Mouse (Mus musculus) large intestine, adult 2 months (tissue): ENCODE results near the gene Prkcz. TPM values are rescaled to one million over a fixed set of nuclear protein-coding genes. Genes with fewer than 3 reads are reported as not detected.

Experiments
- DNase-seq: peaks from one replicate; pipeline ENCODE4 v3.0.0-alpha.2; 2012; ENCODE audit warnings: low read depth, low spot score
- WGBS: fragments of 180-500 bp; shearing (Covaris S2); methylation state at CpG from one replicate; pipeline ENCODE4 v1.1.7; 2018; 5-methylcytosine and 5-hydroxymethylcytosine counted together
- polyA plus RNA-seq: library from polyadenylated mRNA; depleted of rRNA; stranded (reverse); fragments of >200 nt; gene quantifications from 2 replicates; pipeline ENCODE4 v1.2.3, GENCODE M21; 2012; rRNA removed

Prkcz gene
- polyA plus RNA-seq, result 79.9 and 81.5 TPM in 2 replicates

DNA sequence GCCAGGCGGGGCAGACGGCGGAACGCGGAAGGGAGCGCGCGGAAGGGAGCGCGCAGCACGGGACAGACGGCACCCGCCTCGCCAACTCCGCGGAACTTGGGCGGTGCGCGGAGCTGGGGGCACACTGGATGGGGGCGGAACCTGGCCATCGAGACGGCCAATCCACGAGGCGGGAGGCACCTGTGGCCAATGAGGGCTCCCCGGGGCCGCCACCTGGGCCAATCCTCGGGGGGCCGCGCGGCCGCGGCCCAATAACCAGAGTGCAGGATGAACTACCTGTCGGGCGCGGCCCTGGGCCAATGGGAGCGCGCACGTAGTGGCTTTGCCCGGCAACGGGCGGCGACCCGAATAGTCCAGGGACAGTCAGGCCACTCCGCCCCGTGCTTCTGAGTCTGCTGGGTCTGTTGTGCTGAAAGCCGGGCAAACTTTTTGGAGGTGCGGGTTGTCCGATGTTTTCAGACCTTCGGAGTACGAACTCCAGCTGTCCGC lies at the start of gene Prkcz:
Prkcz (minus strand) TSS at position 59 of the 489 bp plus-strand sequence.
- WGBS, result under 1% methylated on average over 51 of the region's 51 CpGs
- peak; percentile 73 for DNase-seq

- WGBS, result 3% methylated on average over 35 of the region's 35 CpGs
- no peak for DNase-seq
Observed at GRCm38 (mm10) chr4:155409058-155409776, 48.1 kb upstream of the Prkcz start, which contains the start of gene Cfap74. TSS of gene Cfap74 (plus strand) at chr4:155409190.

DNA sequence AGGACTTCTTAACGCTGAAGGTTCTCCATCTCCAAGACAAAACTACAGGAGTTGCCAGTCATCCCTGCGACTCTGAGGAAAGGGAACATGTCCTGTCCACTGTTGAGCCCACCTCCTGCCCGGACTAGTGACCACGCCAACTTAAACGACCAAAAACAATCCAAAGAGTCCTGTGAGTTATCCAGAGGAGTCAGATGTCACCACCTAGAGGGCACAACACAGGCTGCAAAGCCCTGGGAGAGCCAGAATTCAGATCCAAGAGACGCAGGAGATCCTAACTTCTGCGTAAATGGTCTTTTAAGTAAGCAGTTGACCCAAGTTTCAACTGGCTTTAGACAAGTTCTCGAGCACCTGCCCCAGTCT lies 47.5 kb upstream of the Prkcz start:
- 6% methylated on average over 8 of the region's 8 CpGs for WGBS
- DNase-seq, result no peak

- DNase-seq, result no peak
- 38% methylated on average over 1 of the region's 1 CpGs for WGBS
Observed at GRCm38 (mm10) chr4:155402489-155402888, 41.3 kb upstream of the Prkcz start.

DNA sequence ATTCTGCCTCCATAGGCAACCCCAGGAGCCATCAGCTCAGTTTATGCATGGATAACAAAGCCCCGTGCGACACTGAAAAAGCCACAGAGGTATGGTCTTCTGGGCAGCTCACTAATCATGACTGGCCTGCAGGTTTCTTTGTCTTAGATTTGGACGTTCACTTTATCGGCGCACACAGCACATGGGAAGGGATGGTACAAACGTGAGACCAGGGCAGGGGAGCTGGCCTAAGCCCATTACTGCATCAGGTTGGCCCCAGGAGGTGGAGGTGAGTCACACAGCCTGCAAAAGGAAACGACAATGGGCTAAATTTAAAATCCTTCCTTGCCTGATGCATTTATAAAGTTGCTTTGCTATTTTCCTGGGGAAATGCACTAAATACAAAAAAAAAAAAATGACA lies 40.0 kb upstream of the Prkcz start:
- 73% methylated on average over 7 of the region's 7 CpGs for WGBS

GRCm38 (mm10) chr4:155398222-155398540 lies 37.0 kb upstream of the Prkcz start:
- DNase-seq, result no peak
- WGBS, result 2% methylated on average over 9 of the region's 9 CpGs

More for the DNA sequence above, 40.0 kb upstream of the Prkcz start:
- DNase-seq, result no peak

- under 1% methylated on average over 47 of the region's 57 CpGs for WGBS
- no peak for DNase-seq
Observed at GRCm38 (mm10) chr4:155397511-155398221, 36.5 kb upstream of the Prkcz start, which contains the start of gene Gabrd. TSS of gene Gabrd (minus strand) at chr4:155398112.

GRCm38 (mm10) chr4:155396751-155397150 lies 35.6 kb upstream of the Prkcz start:
- WGBS, result 81% methylated on average over 4 of the region's 4 CpGs
- DNase-seq, result no peak

GRCm38 (mm10) chr4:155395471-155395870 lies 34.3 kb upstream of the Prkcz start:
- WGBS, result 83% methylated on average over 5 of the region's 5 CpGs
- no peak for DNase-seq

DNA sequence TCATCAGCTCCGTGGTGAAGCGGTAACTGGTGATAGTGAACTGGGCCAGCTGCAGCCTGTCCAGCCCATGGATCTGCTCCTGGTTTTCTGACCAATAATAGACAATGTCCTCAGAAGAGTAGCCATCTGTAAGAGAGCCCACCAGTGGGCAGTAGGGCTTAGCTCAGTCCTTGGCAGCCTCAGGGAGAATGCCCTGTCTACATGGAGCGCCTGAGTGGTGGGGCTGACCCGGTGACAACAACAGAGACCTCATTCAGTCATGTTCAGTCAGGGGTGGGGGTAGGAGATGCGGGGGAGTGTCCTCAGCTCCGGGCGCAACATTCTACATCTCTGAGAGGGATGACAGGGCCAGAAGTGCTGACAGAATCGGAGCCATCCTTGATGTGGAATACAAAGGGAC lies 26.0 kb upstream of the Prkcz start:
- no peak for DNase-seq
- WGBS, result 79% methylated on average over 8 of the region's 8 CpGs

GRCm38 (mm10) chr4:155383326-155383725 lies 22.2 kb upstream of the Prkcz start:
- no peak for DNase-seq
- WGBS, result 72% methylated on average over 4 of the region's 4 CpGs

DNA sequence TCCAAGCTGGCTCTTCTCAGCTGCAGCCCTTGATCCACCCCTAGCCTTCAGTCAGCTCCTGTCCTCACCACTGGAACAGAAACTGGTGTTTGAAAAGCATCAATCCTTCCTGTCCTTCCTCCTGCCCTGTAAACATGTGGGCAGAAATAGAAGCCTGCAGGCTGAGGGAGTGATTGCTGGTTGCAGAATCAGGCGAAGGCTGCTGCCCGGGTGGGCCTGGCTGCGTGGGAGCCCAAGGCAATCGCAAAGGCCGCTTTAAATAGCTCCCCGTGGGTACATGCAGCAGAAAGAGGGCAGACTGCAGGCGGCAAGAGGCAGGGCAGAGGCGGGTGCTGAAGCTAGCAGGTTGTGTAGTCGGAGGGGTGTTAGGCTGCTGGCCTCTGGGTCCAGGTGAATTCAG lies 21.6 kb upstream of the Prkcz start:
- 40% methylated on average over 9 of the region's 9 CpGs for WGBS
- DNase-seq, result no peak

DNA sequence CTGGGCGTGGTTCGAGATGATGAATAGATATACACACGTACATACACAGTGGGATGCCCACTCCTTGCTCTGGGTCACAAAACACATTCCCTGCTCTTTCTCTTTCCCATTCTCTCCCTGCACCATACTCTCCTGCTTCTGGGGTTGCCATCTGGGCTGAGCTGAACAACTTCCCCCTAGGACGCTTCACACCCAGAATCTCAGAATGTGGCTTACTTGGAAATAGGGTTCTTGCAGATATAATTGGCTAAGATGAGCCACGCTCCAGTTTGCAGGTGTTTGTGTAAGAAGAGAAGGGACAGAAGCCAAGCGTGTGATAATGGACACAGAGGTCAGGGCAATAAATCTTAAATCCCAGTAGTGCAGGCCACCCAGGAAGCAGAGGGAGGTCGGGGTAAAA lies 20.8 kb upstream of the Prkcz start:
- WGBS, result 21% methylated on average over 7 of the region's 7 CpGs
- DNase-seq, result no peak

GRCm38 (mm10) chr4:155371797-155372735 lies 10.9 kb upstream of the Prkcz start:
- no peak for DNase-seq
- 73% methylated on average over 5 of the region's 5 CpGs for WGBS

GRCm38 (mm10) chr4:155370737-155371715 lies 9.9 kb upstream of the Prkcz start:
- WGBS, result 54% methylated on average over 15 of the region's 15 CpGs
- peak; percentile 87 for DNase-seq

GRCm38 (mm10) chr4:155368684-155369083 lies 7.5 kb upstream of the Prkcz start:
- no peak for DNase-seq
- 58% methylated on average over 12 of the region's 12 CpGs for WGBS

DNA sequence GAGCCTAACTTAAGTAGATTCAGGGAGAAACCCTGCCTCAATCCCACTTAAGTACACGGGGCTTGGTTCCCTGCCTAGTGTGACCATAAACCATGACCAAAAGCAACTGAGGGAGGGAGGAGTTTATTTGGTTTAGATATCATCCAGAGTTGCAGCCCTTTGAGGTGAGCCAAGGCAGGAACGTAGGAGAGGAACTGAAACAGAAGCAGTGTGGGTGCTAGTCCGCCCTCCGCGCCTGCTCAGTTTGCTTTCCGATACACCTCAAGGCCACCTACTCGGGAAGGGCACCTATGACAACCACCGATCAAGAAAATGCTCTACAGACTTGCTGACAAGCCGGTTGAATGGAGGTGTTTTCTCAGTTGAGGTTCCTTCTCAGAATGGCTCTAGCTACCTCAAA lies 6.6 kb upstream of the Prkcz start:
- no peak for DNase-seq
- 35% methylated on average over 9 of the region's 9 CpGs for WGBS

GRCm38 (mm10) chr4:155366784-155367183 lies 5.6 kb upstream of the Prkcz start:
- WGBS, result 17% methylated on average over 6 of the region's 6 CpGs
- peak; percentile 88 for DNase-seq

GRCm38 (mm10) chr4:155362443-155362842 lies 1.3 kb upstream of the Prkcz start:
- 19% methylated on average over 5 of the region's 5 CpGs for WGBS
- no peak for DNase-seq
